Mouse (Mus musculus) cerebellum, adult 2 months (tissue): ENCODE measurements around the gene Cdk1. TPM values are rescaled to one million over a fixed set of nuclear protein-coding genes. Genes with fewer than 3 reads are reported as not detected.

Experiments
- DNase-seq, 2 experiments: peaks; one replicate each; pipeline ENCODE4 v3.0.0; 2021
- H3K27ac ChIP-seq: fragments of 200-500 bp; 2 replicates; pipeline ENCODE4 v1.5.1; 2012; ENCODE audit warnings: low read length, control low read depth, inconsistent platforms; ENCODE audit not compliant: insufficient read depth
- H3K27me3 ChIP-seq: fragments of 200-500 bp; 2 replicates; pipeline ENCODE4 v1.6.1; 2012; ENCODE audit warnings: inconsistent platforms, mild to moderate bottlenecking, low read length, moderate library complexity; ENCODE audit not compliant: control insufficient read depth, insufficient read depth
- H3K4me1 ChIP-seq: fragments of 200-500 bp; 2 replicates; pipeline ENCODE4 v1.6.1; 2011; ENCODE audit warnings: low read length; ENCODE audit not compliant: control insufficient read depth, insufficient read depth
- H3K4me3 ChIP-seq: fragments of 200-500 bp; replicated peaks from 2 replicates; pipeline ENCODE3; 2011; ENCODE audit warnings: mild to moderate bottlenecking, low read depth, low read length, control low read depth; ENCODE audit not compliant: insufficient read depth
- CTCF ChIP-seq: fragments of 200-500 bp; IDR thresholded peaks from 2 replicates; pipeline ENCODE4 v1.5.1; 2011; ENCODE audit warnings: low read depth, mild to moderate bottlenecking, control low read depth, low read length, moderate library complexity, borderline replicate concordance; ENCODE audit not compliant: insufficient read depth
- POLR2A ChIP-seq: fragments of 200-500 bp; IDR thresholded peaks from 2 replicates; pipeline ENCODE4 v1.6.1; 2011; ENCODE audit warnings: low read length, control low read depth, borderline replicate concordance; ENCODE audit not compliant: insufficient read depth
- WGBS: fragments of 180-500 bp; shearing (Covaris S2); methylation state at CpG from one replicate; pipeline ENCODE4 v1.1.7; 2018; 5-methylcytosine and 5-hydroxymethylcytosine counted together
- polyA plus RNA-seq: library from polyadenylated mRNA; depleted of rRNA; stranded (reverse); fragments of >200 nt; gene quantifications from 2 replicates; pipeline ENCODE4 v1.2.3, GENCODE M21; 2012

Cdk1 gene
- polyA plus RNA-seq, 1 experiment = 1.6 TPM

- Histone ChIP-seq H3K4me1 (no peaks in the 10 kb centered on the region), H3K27ac (no peak overlapping the region), H3K27me3 (no peaks in the 10 kb centered on the region), H3K4me3 (no peak overlapping the region)
- TF ChIP-seq POLR2A = no peak
- no peak for TF ChIP-seq CTCF
- WGBS = 49% methylated on average over 11 of the region's 11 CpGs
- DNase-seq = no peak
These were observed 31.9 kb upstream of the Cdk1 start for GRCm38 (mm10) chr10:69384640-69385039.

DNA sequence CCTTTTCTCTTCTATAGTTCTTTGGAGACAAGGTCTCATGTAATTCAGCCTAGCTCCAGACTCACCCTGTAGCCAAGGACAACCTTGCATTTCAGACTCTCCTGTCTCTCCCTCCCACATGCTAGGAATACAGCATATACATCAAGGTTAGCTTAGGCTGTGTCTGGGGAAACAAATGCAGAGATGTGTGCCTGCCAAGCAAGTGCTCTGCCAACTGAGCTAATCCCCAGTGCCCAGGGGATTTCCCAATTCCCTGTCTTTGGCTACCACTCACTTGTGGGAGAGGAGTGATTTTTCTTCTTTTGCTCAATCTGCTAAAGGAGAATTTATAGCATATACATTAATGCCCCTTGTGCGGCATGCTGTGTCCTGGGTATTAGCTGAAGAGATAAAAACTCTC lies 30.4 kb upstream of the Cdk1 start:
- Histone ChIP-seq H3K27ac (no peak overlapping the region), H3K4me3 (no peak overlapping the region), H3K27me3 (no peaks in the 10 kb centered on the region), H3K4me1 (no peaks in the 10 kb centered on the region)
- no peak for DNase-seq
- WGBS = 59% methylated on average over 1 of the region's 1 CpGs
- TF ChIP-seq CTCF = no peak
- no peak for TF ChIP-seq POLR2A

DNA sequence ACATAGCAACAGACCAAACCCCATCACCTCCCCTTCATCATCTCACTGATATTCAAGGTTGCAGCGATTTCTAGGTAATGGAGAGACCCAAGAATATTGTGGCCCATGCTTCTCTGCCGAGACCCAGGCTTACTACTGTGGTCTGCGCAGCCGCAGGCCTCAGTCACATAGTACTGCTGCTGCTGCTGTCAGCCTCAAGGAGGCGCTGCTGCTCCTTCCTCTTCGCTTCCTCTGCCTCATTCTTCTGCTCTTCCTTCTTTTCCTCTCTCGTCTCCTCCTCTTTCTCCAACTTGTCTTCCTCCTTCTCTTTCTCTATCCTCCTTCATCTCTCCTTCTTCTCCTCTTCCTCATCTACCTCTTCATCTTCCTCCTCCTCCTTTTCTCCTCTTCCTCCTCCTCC lies 22.4 kb upstream of the Cdk1 start:
- Histone ChIP-seq H3K4me3 (no peak overlapping the region), H3K4me1 (no peaks in the 10 kb centered on the region), H3K27ac (no peak overlapping the region), H3K27me3 (no peaks in the 10 kb centered on the region)
- 61% methylated on average over 7 of the region's 7 CpGs for WGBS
- TF ChIP-seq CTCF (no peak), POLR2A (no peak)
- no peak for DNase-seq

DNA sequence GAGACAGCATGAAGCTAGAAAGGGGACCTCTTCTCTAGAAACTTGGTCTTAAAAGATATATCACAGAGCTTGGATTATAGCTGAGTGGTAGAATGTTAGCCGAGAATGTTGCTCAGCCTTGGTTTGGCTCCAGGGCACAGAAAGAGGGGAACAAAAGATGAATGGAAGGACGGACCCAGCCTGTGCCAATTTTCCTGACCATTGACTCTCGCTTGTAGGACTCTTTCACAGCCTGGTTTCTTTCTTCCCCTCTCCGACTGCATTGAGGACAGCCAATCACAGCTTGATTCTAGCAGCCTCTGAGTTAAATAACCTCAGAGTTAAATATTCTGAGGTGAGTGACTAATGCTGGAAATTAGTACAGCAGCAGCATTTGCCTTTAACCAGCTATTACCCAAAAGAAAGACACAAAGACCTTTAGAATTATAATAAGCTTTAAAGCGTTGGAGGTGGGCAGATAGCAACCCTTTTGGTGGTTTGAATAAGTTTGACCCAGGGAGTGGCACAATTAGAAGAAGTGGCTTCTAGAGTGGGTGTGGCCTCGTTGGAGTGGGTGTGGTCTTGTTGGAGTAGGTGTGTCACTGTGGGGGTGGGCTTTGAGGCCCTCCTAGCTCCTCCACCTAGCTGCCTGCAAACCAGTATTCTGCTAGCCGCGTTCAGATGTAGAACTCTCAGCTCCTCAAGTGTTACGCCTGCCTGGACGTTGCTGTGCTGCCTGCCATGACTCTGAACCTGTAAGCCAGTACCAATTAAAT lies 21.2 kb upstream of the Cdk1 start:
- TF ChIP-seq CTCF (no peak), POLR2A (no peak)
- Histone ChIP-seq H3K4me1 (no peaks in the 10 kb centered on the region), H3K27ac (no peak overlapping the region), H3K4me3 (no peak overlapping the region), H3K27me3 (no peaks in the 10 kb centered on the region)
- WGBS = 58% methylated on average over 10 of the region's 10 CpGs
- DNase-seq = no peak

DNA sequence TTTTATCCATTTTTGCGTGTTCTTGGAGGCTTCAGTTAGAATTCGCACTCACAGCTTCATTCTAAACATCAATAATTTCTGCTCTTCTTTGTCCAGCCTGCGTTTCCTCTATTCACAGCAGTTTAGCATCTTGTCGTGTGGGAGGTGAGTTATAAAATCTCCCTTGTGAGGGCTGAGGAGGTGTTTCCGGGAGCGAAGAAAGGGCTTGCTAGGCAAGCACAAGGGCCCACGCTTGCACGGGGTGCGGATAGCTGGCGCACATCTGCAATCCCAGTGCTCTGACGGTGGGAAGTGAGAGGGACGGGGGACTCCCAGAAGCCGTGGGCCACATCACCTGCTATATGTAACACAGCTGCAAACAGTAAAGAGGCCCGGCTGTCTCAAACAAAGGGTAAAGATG lies 19.3 kb upstream of the Cdk1 start:
- Histone ChIP-seq H3K4me3 (no peak overlapping the region), H3K4me1 (no peaks in the 10 kb centered on the region), H3K27me3 (no peaks in the 10 kb centered on the region), H3K27ac (no peak overlapping the region)
- TF ChIP-seq POLR2A = no peak
- no peak for TF ChIP-seq CTCF
- 91% methylated on average over 14 of the region's 14 CpGs for WGBS
- DNase-seq = no peak

- Histone ChIP-seq H3K4me3 (no peak overlapping the region), H3K27ac (no peak overlapping the region), H3K27me3 (no peaks in the 10 kb centered on the region), H3K4me1 (no peaks in the 10 kb centered on the region)
- TF ChIP-seq POLR2A (no peak), CTCF (peak; percentile 72)
- WGBS = 12% methylated on average over 10 of the region's 10 CpGs
- DNase-seq = peak; percentile 10 to 33
These were observed 18.7 kb upstream of the Cdk1 start for GRCm38 (mm10) chr10:69371441-69371840.

DNA sequence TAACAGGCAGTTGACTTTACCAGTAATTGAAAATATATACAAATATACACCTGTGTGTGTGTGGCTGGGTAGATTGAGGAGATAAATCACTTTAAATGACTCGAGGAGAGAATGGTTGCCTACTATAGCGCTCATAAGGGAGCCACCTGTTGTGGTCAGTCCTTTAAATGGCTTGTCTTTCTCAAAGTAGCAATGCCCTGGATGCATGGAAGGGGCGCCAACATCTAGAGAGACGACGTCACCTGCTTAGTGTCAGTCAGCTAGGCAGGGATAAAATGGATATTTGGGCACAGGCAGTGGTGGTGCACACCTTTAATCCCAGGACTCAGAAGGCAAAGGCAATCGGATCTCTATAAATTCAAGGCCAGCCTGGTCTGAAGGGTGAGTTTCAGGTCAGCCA lies 16.6 kb upstream of the Cdk1 start:
- no peak for TF ChIP-seq POLR2A
- no peak for TF ChIP-seq CTCF
- H3K4me1 ChIP-seq = no peaks in the 10 kb centered on the region
- no peaks in the 10 kb centered on the region for H3K27me3 ChIP-seq
- no peak for DNase-seq
- no peak overlapping the region for H3K27ac ChIP-seq
- H3K4me3 ChIP-seq = no peak overlapping the region
- WGBS = 78% methylated on average over 6 of the region's 6 CpGs

GRCm38 (mm10) chr10:69366877-69367387 lies 14.2 kb upstream of the Cdk1 start:
- DNase-seq = no peak
- WGBS = 85% methylated on average over 13 of the region's 13 CpGs
- TF ChIP-seq POLR2A (no peak), CTCF (0 out of 2 replicates have a peak, but pooled peaks have one; percentile 12)

More at GRCm38 (mm10) chr10:69366877-69367387, 14.2 kb upstream of the Cdk1 start:
- H3K27ac ChIP-seq = no peak overlapping the region
- H3K4me3 ChIP-seq = no peak overlapping the region
- H3K27me3 ChIP-seq = no peaks in the 10 kb centered on the region
- no peaks in the 10 kb centered on the region for H3K4me1 ChIP-seq
